Mouse (Mus musculus): ENCODE results near the gene 1700061G19Rik. TPM values are rescaled to one million over a fixed set of nuclear protein-coding genes. Genes with fewer than 3 reads are reported as not detected.

The 1700061G19Rik gene
- total and polyA plus RNA-seq, 3 experiments, result 0.08 to 0.29 TPM; not detected in 1

- peaks cover 53 to 88% of the 10 kb centered on the region in 2 experiments for H3K36me3 ChIP-seq (replicated peaks in 1 of 2; ENCODE audit: control insufficient read depth in 1 of 2, insufficient read depth in 1 of 2, low read length in 1 of 2)
Observed at GRCm38 (mm10) chr17:56917166-56917565, 41.9 kb downstream of the 1700061G19Rik start.

GRCm38 (mm10) chr17:56919725-56920124, 44.4 kb downstream of the 1700061G19Rik start:
- H3K27me3 ChIP-seq (replicated peaks), result no peaks in the 10 kb centered on the region
- in situ Hi-C loops (cut with MboI; ENCODE audit: low pct_ligation_motif_present, low pct_unique_long_range_greater_than_20kb, low sequenced_read_pairs) (no loop called here), dilution Hi-C loops (cut with MboI; ENCODE audit: extremely low pct_ligation_motif_present, extremely low pct_unique_long_range_greater_than_20kb, low sequenced_read_pairs) (no loop called here)
- TF ChIP-seq JUND (conservative IDR thresholded peaks at IDR 0.05; ENCODE audit: low read depth, low read length), result no peak
- TF ChIP-seq TCF12 (IDR thresholded peaks at IDR 0.05; ENCODE audit: low read depth, low read length), result no peak
- TF ChIP-seq SMC3 (IDR thresholded peaks at IDR 0.05; ENCODE audit: low read depth, low read length), result no peak
- TF ChIP-seq NRF1 (IDR thresholded peaks at IDR 0.05; ENCODE audit: low read depth, low read length), result no peak
- TF ChIP-seq KAT2A (IDR thresholded peaks at IDR 0.05; ENCODE audit: insufficient replicate concordance, low read length), result no peak
- no peak for TF ChIP-seq MAFK (IDR thresholded peaks at IDR 0.05; ENCODE audit: insufficient replicate concordance, low read length)
- no peak for TF ChIP-seq JUN (IDR thresholded peaks at IDR 0.05; ENCODE audit: insufficient read depth, low read depth, low read length)
- TF ChIP-seq BHLHE40 (IDR thresholded peaks at IDR 0.05; ENCODE audit: low read depth, low read length), result no peak
- TF ChIP-seq EP300 (IDR thresholded peaks at IDR 0.05; ENCODE audit: low read length), result no peak
- no peak for TF ChIP-seq ZC3H11A (IDR thresholded peaks at IDR 0.05; ENCODE audit: low read depth, low read length)
- TF ChIP-seq CHD2 (IDR thresholded peaks at IDR 0.05; ENCODE audit: low read length), result no peak
- TF ChIP-seq E2F4 (IDR thresholded peaks at IDR 0.05; ENCODE audit: insufficient replicate concordance, low read depth, low read length), result no peak
- TF ChIP-seq UBTF (IDR thresholded peaks at IDR 0.05; ENCODE audit: low read depth, low read length), result no peak
- TF ChIP-seq GABPA (IDR thresholded peaks at IDR 0.05; ENCODE audit: insufficient replicate concordance, low read depth, low read length), result no peak
- no peak for TF ChIP-seq MXI1 (IDR thresholded peaks at IDR 0.05; ENCODE audit: low read depth, low read length)
- TF ChIP-seq IRF4 (IDR thresholded peaks at IDR 0.05; ENCODE audit: low read depth, low read length), result no peak
- TF ChIP-seq CTCF (conservative IDR thresholded peaks at IDR 0.05 in 1 of 2, IDR thresholded peaks at IDR 0.05 in 1 of 2; ENCODE audit: low read depth in 2 of 2, low read length in 2 of 2), result no peak
- DNase-seq (ENCODE audit: extremely low read depth), result no peak
- no peak overlapping the region for H3K9ac ChIP-seq (ENCODE audit: insufficient read depth, low read depth)
- no peak overlapping the region for H3K27ac ChIP-seq (ENCODE audit: insufficient read depth, low read depth)
- H3K9me3 ChIP-seq (replicated peaks; ENCODE audit: low read length), result no peaks in the 10 kb centered on the region
- peaks cover 61 to 82% of the 10 kb centered on the region in 2 experiments for H3K36me3 ChIP-seq (replicated peaks in 1 of 2; ENCODE audit: control insufficient read depth in 1 of 2, insufficient read depth in 1 of 2, low read length in 1 of 2)
- H3K4me2 ChIP-seq (ENCODE audit: insufficient read depth, low read depth, poor library complexity, severe bottlenecking), result no peak overlapping the region
- no peak overlapping the region for H3K4me3 ChIP-seq (replicated peaks in 1 of 3; ENCODE audit: low read depth in 2 of 3, low read length in 2 of 3, poor library complexity in 1 of 3)
- no peaks in the 10 kb centered on the region for H3K4me1 ChIP-seq (ENCODE audit: control insufficient read depth in 1 of 2, insufficient read depth in 2 of 2)
- no peaks in the 10 kb centered on the region for H3K79me2 ChIP-seq (replicated peaks; ENCODE audit: control insufficient read depth, extremely low read depth, insufficient read depth, poor library complexity, severe bottlenecking)

More at GRCm38 (mm10) chr17:56917166-56917565, 41.9 kb downstream of the 1700061G19Rik start:
- no peak for DNase-seq (ENCODE audit: extremely low read depth)
- no peak overlapping the region for H3K4me2 ChIP-seq (ENCODE audit: insufficient read depth, low read depth, poor library complexity, severe bottlenecking)
- no peaks in the 10 kb centered on the region for H3K27me3 ChIP-seq (replicated peaks)
- no peak for TF ChIP-seq ZC3H11A (IDR thresholded peaks at IDR 0.05; ENCODE audit: low read depth, low read length)
- TF ChIP-seq EP300 (IDR thresholded peaks at IDR 0.05; ENCODE audit: low read length), result no peak
- no peak for TF ChIP-seq BHLHE40 (IDR thresholded peaks at IDR 0.05; ENCODE audit: low read depth, low read length)
- no peak for TF ChIP-seq MEF2A (IDR thresholded peaks at IDR 0.05; ENCODE audit: borderline replicate concordance, low read depth, low read length)
- H3K4me1 ChIP-seq (ENCODE audit: control insufficient read depth in 1 of 2, insufficient read depth in 2 of 2), result no peaks in the 10 kb centered on the region; a peak in 2 of 4 replicates
- dilution Hi-C loops (cut with MboI; ENCODE audit: extremely low pct_ligation_motif_present, extremely low pct_unique_long_range_greater_than_20kb, low sequenced_read_pairs), result no loop called here
- no peak overlapping the region for H3K4me3 ChIP-seq (replicated peaks in 1 of 3; ENCODE audit: low read depth in 2 of 3, low read length in 2 of 3, poor library complexity in 1 of 3)
- no peaks in the 10 kb centered on the region for H3K9me3 ChIP-seq (replicated peaks; ENCODE audit: low read length)
- H3K9ac ChIP-seq (ENCODE audit: insufficient read depth, low read depth), result no peak overlapping the region
- H3K79me2 ChIP-seq (replicated peaks; ENCODE audit: control insufficient read depth, extremely low read depth, insufficient read depth, poor library complexity, severe bottlenecking), result no peaks in the 10 kb centered on the region
- no peak overlapping the region for H3K27ac ChIP-seq (ENCODE audit: insufficient read depth, low read depth)
- in situ Hi-C loops (cut with MboI; ENCODE audit: low pct_ligation_motif_present, low pct_unique_long_range_greater_than_20kb, low sequenced_read_pairs), result no loop called here

Data from CH12.LX (cell line).